Mouse (Mus musculus): ENCODE measurements at regions not wholly inside any gene's neighbourhood (a gene's known extent, or its start where the extent isn't known, plus 50 kb on each side); places are given as distances from the start of the nearest gene placed in this dataset.

DNA sequence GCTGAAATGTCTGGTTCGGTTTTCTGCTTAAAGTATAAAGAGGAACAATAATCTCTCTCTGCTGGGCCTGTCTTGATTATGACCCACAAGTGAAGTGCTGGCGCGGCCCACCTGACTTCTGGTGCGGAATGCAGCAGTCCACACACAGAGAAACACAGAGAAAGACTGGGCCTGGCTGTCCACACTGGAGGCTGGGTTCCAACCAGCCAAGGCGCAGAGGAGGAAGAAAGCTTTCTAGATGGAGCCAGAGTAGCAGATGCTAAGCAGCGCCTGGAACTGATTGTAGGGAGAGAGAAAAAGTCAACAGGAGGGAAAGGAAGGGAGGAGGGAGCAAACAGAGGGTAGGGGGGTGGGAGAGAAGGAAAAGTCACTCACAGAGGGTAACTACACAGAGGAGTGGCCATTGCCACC is 208.4 kb upstream of the Serp2 start:
- WGBS, result 59% methylated on average over 6 of the region's 6 CpGs

GRCm38 (mm10) chr14:76764390-76764796 is 207.7 kb upstream of the Serp2 start:
- Histone ChIP-seq H3K9me3 (no peaks in the 10 kb centered on the region), H3K27me3 (replicated peaks; ENCODE audit: low read depth, poor library complexity, severe bottlenecking) (peaks cover 37% of the 10 kb centered on the region), H3K36me3 (replicated peaks) (no peaks in the 10 kb centered on the region), H3K27ac (replicated peaks) (peak overlapping the region; percentile 76), H3K4me1 (peaks cover 55% of the 10 kb centered on the region), H3K4me3 (0 out of 2 replicates have a peak overlapping the region, but pooled peaks have one; percentile 2)
- peak; percentile 47 for DNase-seq (ENCODE audit: low spot score)
- WGBS, result 24% methylated on average over 7 of the region's 7 CpGs

More for the DNA sequence above, 208.4 kb upstream of the Serp2 start:
- no peak overlapping the region for H3K4me3 ChIP-seq
- H3K27me3 ChIP-seq (replicated peaks; ENCODE audit: low read depth, poor library complexity, severe bottlenecking), result peaks cover 37% of the 10 kb centered on the region
- H3K9me3 ChIP-seq, result no peaks in the 10 kb centered on the region
- H3K36me3 ChIP-seq (replicated peaks), result no peaks in the 10 kb centered on the region
- peak; percentile 35 for DNase-seq (ENCODE audit: low spot score)
- H3K27ac ChIP-seq (replicated peaks), result peak overlapping the region; percentile 76
- H3K4me1 ChIP-seq, result peaks cover 55% of the 10 kb centered on the region

DNA sequence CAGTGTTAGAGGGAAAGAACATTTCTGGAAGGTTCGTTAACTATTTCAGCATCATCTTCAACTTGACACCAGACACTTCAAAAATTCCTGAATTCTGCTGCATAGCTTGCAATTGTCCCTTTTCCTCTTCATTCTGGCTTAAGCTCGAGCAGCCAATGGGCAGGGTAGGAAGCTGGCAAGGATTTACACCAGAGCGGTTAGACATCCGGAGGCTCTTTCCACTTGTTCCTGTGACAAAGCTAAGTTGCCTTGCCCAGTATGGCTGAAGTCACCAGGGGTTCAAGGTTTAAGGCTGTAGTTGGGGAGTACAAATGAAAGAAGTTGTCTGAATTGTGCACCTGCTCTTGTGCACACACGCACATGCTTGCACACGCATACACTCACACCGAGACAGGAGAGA is 206.8 kb upstream of the Serp2 start:
- Histone ChIP-seq H3K4me1 (peaks cover 55% of the 10 kb centered on the region), H3K27ac (replicated peaks) (no peak overlapping the region), H3K4me3 (no peak overlapping the region), H3K36me3 (replicated peaks) (no peaks in the 10 kb centered on the region), H3K27me3 (replicated peaks; ENCODE audit: low read depth, poor library complexity, severe bottlenecking) (peaks cover 37% of the 10 kb centered on the region), H3K9me3 (no peaks in the 10 kb centered on the region)
- no peak for DNase-seq (ENCODE audit: low spot score)
- WGBS, result 87% methylated on average over 7 of the region's 7 CpGs

- H3K9me3 ChIP-seq, result no peaks in the 10 kb centered on the region
- H3K36me3 ChIP-seq (replicated peaks), result no peaks in the 10 kb centered on the region
- peaks cover 51% of the 10 kb centered on the region for H3K4me1 ChIP-seq
- no peak overlapping the region for H3K27ac ChIP-seq (replicated peaks)
- 47% methylated on average over 10 of the region's 10 CpGs for WGBS
- DNase-seq (ENCODE audit: low spot score), result no peak
- peaks cover 37% of the 10 kb centered on the region for H3K27me3 ChIP-seq (replicated peaks; ENCODE audit: low read depth, poor library complexity, severe bottlenecking)
- H3K4me3 ChIP-seq, result no peak overlapping the region
Measured at GRCm38 (mm10) chr14:76762777-76763176, 206.1 kb upstream of the Serp2 start.

GRCm38 (mm10) chr14:76761691-76762090 is 205.0 kb upstream of the Serp2 start:
- DNase-seq (ENCODE audit: low spot score), result no peak
- 90% methylated on average over 11 of the region's 11 CpGs for WGBS
- H3K4me3 ChIP-seq, result no peak overlapping the region
- H3K36me3 ChIP-seq (replicated peaks), result no peaks in the 10 kb centered on the region
- H3K27ac ChIP-seq (replicated peaks), result no peak overlapping the region
- peaks cover 42% of the 10 kb centered on the region for H3K4me1 ChIP-seq
- peaks cover 31% of the 10 kb centered on the region for H3K27me3 ChIP-seq (replicated peaks; ENCODE audit: low read depth, poor library complexity, severe bottlenecking)
- H3K9me3 ChIP-seq, result no peaks in the 10 kb centered on the region

DNA sequence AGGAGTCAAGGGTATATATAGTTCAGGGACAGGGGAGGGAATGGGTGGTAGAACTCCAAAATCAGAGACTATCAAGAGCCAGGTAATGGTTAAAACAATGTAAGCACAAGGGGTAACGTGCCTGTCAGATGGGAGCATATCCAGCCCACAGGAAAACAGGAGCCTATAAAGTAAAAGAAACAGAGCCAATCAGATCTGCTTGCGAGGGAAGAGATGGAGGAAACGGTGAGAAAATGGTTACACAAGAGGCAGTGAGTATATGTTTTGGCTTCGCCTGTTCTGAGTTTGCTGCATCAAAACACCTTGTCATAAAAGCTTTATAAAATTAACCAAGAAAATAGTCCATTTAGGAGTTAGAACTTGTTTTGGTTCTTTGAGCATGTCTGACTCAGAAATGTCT is 204.6 kb upstream of the Serp2 start:
- H3K27me3 ChIP-seq (replicated peaks; ENCODE audit: low read depth, poor library complexity, severe bottlenecking), result peaks cover 26% of the 10 kb centered on the region
- peaks cover 39% of the 10 kb centered on the region for H3K4me1 ChIP-seq
- 91% methylated on average over 4 of the region's 4 CpGs for WGBS
- no peak overlapping the region for H3K27ac ChIP-seq (replicated peaks)
- no peaks in the 10 kb centered on the region for H3K36me3 ChIP-seq (replicated peaks)
- H3K9me3 ChIP-seq, result no peaks in the 10 kb centered on the region
- DNase-seq (ENCODE audit: low spot score), result no peak
- no peak overlapping the region for H3K4me3 ChIP-seq

- 84% methylated on average over 13 of the region's 13 CpGs for WGBS
- Histone ChIP-seq H3K36me3 (replicated peaks) (no peaks in the 10 kb centered on the region), H3K27ac (replicated peaks) (0 out of 2 replicates have a peak overlapping the region, but pooled peaks have one; percentile 24), H3K27me3 (replicated peaks; ENCODE audit: low read depth, poor library complexity, severe bottlenecking) (peaks cover 21% of the 10 kb centered on the region), H3K4me1 (peaks cover 35% of the 10 kb centered on the region), H3K4me3 (no peak overlapping the region), H3K9me3 (no peaks in the 10 kb centered on the region)
- DNase-seq (ENCODE audit: low spot score), result no peak
Measured at GRCm38 (mm10) chr14:76760509-76761023, 203.9 kb upstream of the Serp2 start.

DNA sequence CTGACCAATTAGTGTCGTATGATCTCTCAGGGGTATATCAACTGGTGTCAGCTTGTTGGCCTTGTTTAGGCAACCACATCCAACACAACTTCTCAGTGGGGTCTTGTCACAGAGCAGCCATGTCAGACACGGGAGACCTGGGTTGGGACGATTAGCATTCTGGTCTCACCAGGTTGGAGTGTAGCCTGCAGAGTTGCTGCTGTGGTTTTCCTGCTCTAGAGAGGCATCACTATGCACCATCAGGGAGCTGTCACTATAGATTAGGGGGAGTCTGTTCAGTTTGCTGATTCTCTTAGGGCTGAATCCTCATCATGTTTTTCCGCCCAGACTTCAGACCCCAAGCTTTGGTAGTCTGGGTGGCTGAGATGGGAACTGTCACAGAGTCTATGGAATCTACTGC is 202.7 kb upstream of the Serp2 start:
- no peak for DNase-seq (ENCODE audit: low spot score)
- H3K4me1 ChIP-seq, result peaks cover 23% of the 10 kb centered on the region
- peaks cover 21% of the 10 kb centered on the region for H3K27me3 ChIP-seq (replicated peaks; ENCODE audit: low read depth, poor library complexity, severe bottlenecking)
- no peak overlapping the region for H3K27ac ChIP-seq (replicated peaks)
- H3K4me3 ChIP-seq, result no peak overlapping the region
- no peaks in the 10 kb centered on the region for H3K9me3 ChIP-seq
- WGBS, result 84% methylated on average over 4 of the region's 4 CpGs
- no peaks in the 10 kb centered on the region for H3K36me3 ChIP-seq (replicated peaks)

GRCm38 (mm10) chr14:76758589-76758988 is 201.9 kb upstream of the Serp2 start:
- 82% methylated on average over 1 of the region's 1 CpGs for WGBS

DNA sequence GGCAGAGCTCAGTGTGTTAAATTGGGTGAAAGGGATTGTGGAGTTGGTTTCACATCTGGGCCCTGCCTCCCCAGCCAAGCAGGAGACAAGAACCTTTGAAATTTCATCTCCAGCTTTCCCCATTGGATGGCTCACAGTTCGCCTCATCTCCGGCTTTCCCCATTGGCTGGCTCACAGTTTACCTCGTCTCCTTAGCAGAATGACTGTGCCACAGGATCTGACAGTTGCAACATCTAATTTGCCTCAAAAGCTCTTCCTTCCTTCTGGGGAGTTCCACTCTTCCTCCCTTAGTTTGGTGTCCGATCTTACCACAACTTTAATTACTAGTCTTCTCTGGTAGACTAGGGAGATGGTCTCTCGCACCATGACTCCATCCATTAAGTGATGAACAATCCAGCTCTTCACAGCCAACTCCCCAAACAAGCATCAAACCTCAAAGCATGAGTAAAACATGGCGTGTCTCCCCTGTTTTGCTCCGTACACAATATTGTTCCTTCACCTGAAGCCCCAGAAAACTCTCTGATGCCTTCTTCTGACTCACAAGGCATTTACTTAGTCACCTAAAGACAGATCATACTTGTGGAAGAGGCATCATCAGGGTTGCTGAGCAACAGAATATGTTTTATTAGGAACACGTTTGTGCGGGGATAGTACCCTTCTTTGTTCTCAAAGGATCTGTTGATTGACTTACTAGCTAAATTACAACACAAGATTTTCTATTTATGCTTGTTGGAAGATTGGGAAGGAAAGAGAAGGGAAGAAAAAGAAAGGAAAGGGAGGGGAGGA is 199.1 kb upstream of the Serp2 start:
- no peaks in the 10 kb centered on the region for H3K9me3 ChIP-seq
- no peak overlapping the region for H3K27ac ChIP-seq (replicated peaks)
- DNase-seq (ENCODE audit: low spot score), result no peak
- H3K27me3 ChIP-seq (replicated peaks; ENCODE audit: low read depth, poor library complexity, severe bottlenecking), result no peaks in the 10 kb centered on the region; the same call in 1 of the 2 replicates
- no peak overlapping the region for H3K4me3 ChIP-seq
- WGBS, result 78% methylated on average over 9 of the region's 9 CpGs
- H3K4me1 ChIP-seq, result peaks cover 3% of the 10 kb centered on the region; the same call in 1 of the 2 replicates
- H3K36me3 ChIP-seq (replicated peaks), result no peaks in the 10 kb centered on the region

More at GRCm38 (mm10) chr14:76758589-76758988, 201.9 kb upstream of the Serp2 start:
- Histone ChIP-seq H3K27me3 (replicated peaks; ENCODE audit: low read depth, poor library complexity, severe bottlenecking) (peaks cover 14% of the 10 kb centered on the region), H3K27ac (replicated peaks) (no peak overlapping the region), H3K9me3 (no peaks in the 10 kb centered on the region), H3K36me3 (replicated peaks) (no peaks in the 10 kb centered on the region), H3K4me3 (no peak overlapping the region), H3K4me1 (peaks cover 15% of the 10 kb centered on the region)
- no peak for DNase-seq (ENCODE audit: low spot score)

DNA sequence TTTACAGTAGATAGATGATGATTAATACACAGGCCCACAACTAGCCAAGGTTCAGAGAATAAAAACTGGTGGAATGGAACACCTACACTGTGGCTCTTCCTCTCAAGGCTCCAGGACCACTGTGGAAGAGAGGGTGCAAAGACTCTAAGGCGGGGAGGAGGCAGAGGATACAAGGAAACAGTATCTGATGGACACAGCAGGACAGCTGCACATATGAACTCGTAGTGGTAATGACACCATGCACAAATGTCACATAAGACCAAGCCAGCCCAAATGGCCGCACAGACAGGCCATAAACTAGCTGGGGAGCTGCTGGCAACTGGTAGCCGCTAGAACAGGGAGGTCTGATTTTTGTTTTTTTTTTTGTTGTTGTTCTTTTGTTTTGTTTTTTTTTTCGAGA is 197.0 kb upstream of the Serp2 start:
- H3K4me1 ChIP-seq, result 0 out of 2 replicates have a peak, but pooled peaks cover 5% of the 10 kb centered on the region
- no peak overlapping the region for H3K27ac ChIP-seq (replicated peaks)
- no peaks in the 10 kb centered on the region for H3K9me3 ChIP-seq
- DNase-seq (ENCODE audit: low spot score), result no peak
- H3K36me3 ChIP-seq (replicated peaks), result no peaks in the 10 kb centered on the region
- 87% methylated on average over 5 of the region's 5 CpGs for WGBS
- no peak overlapping the region for H3K4me3 ChIP-seq
- H3K27me3 ChIP-seq (replicated peaks; ENCODE audit: low read depth, poor library complexity, severe bottlenecking), result no peaks in the 10 kb centered on the region

DNA sequence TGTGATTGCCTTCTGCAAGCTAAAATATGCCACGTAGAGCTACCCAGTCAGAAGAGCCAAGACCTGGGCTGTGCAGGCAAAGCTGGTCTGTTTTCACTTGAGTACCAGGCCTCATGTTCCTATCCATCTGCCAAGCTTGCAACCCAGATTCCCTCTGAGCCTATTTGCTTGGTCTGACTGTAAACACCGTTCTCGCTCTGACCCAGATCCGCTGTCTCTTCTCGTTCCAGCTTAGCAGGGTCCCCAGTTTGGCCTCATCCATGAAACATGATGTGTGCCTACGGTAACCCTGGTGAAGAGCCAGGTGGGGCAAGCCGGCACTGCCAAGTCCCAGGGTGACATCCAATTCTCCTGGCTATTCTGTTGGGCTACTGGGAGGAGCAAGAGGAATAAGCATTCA is 192.5 kb upstream of the Serp2 start:
- no peaks in the 10 kb centered on the region for H3K27me3 ChIP-seq (replicated peaks; ENCODE audit: low read depth, poor library complexity, severe bottlenecking)
- WGBS, result 96% methylated on average over 7 of the region's 7 CpGs
- no peak overlapping the region for H3K27ac ChIP-seq (replicated peaks)
- H3K4me1 ChIP-seq, result 0 out of 2 replicates have a peak, but pooled peaks cover 5% of the 10 kb centered on the region
- no peaks in the 10 kb centered on the region for H3K9me3 ChIP-seq
- no peak for DNase-seq (ENCODE audit: low spot score)
- H3K4me3 ChIP-seq, result no peak overlapping the region
- no peaks in the 10 kb centered on the region for H3K36me3 ChIP-seq (replicated peaks)

DNA sequence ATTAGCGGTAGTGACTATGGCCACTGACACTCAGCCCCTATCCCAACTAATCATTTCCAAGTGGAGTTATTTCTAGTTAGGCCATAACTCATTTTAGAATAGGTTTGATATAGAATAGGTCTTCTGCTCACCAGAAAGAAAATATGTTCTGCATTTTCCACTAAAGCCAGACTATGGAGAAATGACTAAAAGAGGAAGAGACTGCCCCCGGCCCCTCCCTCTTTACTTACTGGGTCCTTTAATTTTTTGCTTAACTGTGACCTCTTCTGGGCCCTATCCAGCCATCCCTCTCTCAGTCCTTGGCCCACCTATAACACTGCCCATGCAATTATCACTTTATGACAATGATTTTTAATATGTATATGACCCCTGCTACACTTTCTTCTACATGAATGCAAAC is 192.0 kb upstream of the Serp2 start:
- Histone ChIP-seq H3K36me3 (replicated peaks) (no peaks in the 10 kb centered on the region), H3K27me3 (replicated peaks; ENCODE audit: low read depth, poor library complexity, severe bottlenecking) (no peaks in the 10 kb centered on the region), H3K9me3 (no peaks in the 10 kb centered on the region), H3K27ac (replicated peaks) (no peak overlapping the region), H3K4me3 (no peak overlapping the region), H3K4me1 (0 out of 2 replicates have a peak, but pooled peaks cover 5% of the 10 kb centered on the region)
- 89% methylated on average over 2 of the region's 2 CpGs for WGBS
- no peak for DNase-seq (ENCODE audit: low spot score)
